Mouse (Mus musculus) ES-Bruce4 (cell line): ENCODE results near the gene Gm12355.

Experiments used
- CTCF ChIP-seq: IDR thresholded peaks from one replicate; pipeline ENCODE4 v1.8.1; 2011; ENCODE audit warnings: low read depth, low read length
- EP300 ChIP-seq: IDR thresholded peaks from 2 replicates; pipeline ENCODE4 v1.6.1; 2011; ENCODE audit warnings: low read depth, low read length; ENCODE audit not compliant: insufficient read depth
- POLR2A ChIP-seq: IDR thresholded peaks from one replicate; pipeline ENCODE4 v1.8.1; 2011; ENCODE audit warnings: low read length; ENCODE audit not compliant: insufficient read depth

- TF ChIP-seq POLR2A (no peak), CTCF (no peak), EP300 (no peak)
Observed at GRCm38 (mm10) chr11:98628706-98629105, 3.2 kb upstream of the Gm12355 start.
